Mouse (Mus musculus) yolk sac, embryonic 10.5 days (tissue): ENCODE results near the gene Maneal.

Experiments
- DNase-seq: peaks from one replicate; pipeline ENCODE4 v3.0.0-alpha.2; 2017; ENCODE audit warnings: low spot score

Maneal gene

GRCm38 (mm10) chr4:124861283-124862188, at the start of gene Maneal:
TSS of gene Maneal (minus strand) at chr4:124862171.
- no peak for DNase-seq

DNA sequence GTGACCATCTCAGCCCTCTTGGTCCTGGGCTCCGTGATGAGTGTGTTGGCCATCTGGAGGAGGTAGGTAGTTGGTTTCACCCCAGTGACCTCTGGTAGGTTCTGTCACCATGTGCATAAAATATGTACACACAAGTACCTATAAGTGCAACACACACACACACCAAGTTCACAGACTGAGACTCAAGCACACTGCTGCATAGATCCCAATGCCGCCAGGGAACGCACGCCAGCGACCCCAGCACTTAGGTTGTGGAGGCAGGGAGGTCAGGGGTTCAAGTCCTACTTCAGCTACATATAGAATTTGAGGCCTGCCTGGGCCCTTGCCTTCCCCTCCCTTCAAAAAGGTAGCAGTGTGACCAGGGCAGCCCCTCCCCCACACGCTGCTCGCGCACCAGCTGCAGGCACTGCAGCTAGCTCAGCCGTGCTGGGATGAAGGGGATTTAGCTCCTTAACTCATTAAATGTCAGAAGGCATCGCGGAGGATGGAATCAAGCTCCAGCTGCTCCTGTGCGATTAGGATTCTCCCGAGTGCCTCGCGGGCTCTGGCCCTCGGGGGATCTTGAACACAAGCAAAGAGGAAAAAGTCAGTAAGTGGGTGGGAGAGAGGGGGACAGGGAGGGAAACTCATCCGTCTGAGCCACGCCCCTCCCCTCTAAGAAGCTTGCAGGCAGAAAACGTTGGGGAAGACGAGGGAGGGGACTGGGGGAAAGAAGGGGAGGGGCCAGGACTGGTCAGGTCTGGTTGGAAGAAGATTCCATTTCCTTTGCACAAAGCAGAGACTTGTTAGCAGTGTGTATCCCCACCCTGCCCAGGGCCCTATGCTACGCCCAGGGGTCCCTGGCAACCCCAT, 44.2 kb upstream of the Maneal start:
- peak; percentile 40 for DNase-seq

GRCm38 (mm10) chr4:124905417-124905816, 43.4 kb upstream of the Maneal start:
- no peak for DNase-seq

- no peak for DNase-seq
These were observed 37.9 kb upstream of the Maneal start for GRCm38 (mm10) chr4:124899906-124900305.

GRCm38 (mm10) chr4:124898428-124898827, 36.5 kb upstream of the Maneal start:
- no peak for DNase-seq

DNA sequence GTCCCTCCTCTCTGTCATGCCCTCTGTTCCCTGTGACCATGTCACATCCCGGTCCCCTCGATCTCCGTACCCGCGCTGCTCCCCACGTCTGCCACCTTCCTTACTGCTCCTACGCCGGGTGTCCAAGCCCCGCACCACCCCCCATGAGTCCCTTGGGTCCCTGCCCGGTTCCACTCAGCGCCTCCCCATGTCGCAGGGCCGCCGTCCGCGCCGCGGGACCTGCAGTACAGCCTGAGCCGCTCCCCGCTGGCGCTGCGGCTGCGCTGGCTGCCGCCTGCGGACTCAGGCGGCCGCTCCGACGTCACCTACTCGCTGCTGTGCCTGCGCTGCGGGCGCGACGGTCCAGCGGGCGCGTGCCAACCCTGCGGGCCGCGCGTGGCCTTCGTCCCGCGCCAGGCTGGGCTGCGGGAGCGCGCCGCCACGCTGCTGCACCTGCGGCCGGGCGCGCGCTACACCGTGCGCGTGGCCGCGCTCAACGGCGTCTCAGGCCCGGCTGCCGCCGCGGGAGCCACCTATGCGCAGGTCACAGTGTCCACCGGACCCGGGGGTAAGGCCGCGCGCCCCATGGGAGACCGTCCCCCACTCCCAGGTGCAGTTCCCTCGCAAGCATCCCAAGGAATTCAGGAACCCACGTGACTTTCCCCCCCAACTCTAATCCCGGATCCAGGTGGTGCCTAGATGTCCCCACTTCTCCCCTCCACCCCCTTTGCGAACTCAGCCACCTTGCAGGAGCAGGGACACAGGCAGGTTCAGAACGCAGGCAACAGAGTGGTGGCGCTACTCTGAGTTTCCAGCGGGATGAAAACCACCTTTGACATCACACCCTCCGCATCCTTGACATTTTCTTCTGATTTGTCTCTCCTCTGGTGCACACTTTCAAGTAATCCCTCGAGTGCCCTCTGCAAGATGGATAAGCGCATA, 32.8 kb upstream of the Maneal start:
- DNase-seq: no peak

GRCm38 (mm10) chr4:124893769-124894168, 31.8 kb upstream of the Maneal start:
- DNase-seq: no peak

- no peak for DNase-seq
These were observed 28.9 kb upstream of the Maneal start for GRCm38 (mm10) chr4:124890831-124891230.

- no peak for DNase-seq
These were observed 28.0 kb upstream of the Maneal start for GRCm38 (mm10) chr4:124889935-124890334.

DNA sequence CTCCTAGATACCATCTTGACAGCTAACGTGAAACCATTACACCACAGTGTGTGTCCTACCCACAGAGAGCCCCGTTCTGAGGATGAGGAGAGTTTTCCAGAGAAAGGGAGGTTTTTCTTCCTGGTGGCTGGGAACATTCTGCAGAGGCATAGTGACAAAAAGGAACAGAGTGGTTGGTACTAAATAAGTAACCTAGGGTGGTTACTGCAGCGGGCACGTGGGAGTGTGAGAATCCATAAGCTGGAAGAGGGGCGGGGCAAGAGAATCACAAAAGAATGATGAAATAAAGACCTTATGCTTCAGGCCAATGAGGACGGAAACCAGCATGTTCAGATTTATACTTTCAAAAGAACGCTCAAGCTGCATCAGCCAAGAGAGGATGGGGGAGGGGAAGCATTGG, 26.7 kb upstream of the Maneal start:
- no peak for DNase-seq

GRCm38 (mm10) chr4:124882151-124882729, 20.3 kb upstream of the Maneal start:
- DNase-seq: peak; percentile 40

- peak; percentile 51 for DNase-seq
These were observed 19.5 kb upstream of the Maneal start for GRCm38 (mm10) chr4:124881341-124881908.

GRCm38 (mm10) chr4:124880599-124880998, 18.6 kb upstream of the Maneal start, which contains the start of gene Epha10:
TSS of gene Epha10 (plus strand) at chr4:124880899.
- DNase-seq: no peak

DNA sequence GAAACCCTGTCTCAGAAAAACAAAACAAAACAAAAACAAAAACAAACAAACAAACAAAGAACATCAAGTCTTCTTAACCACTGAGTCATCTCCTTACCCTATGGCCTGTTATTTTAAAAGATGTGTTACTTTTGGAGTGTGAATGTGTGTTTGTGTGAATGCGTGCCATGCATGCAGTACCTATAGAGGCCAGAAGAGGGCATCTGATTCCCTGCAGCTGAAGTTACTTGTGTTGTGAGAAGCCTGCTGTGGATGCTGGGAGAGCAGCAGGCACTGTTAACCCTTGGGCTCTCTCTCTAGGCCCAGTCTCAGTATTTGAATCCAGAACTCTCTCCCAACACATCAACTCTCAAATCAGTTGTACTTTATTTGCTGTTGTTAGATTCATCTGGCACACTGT, 10.7 kb upstream of the Maneal start:
- no peak for DNase-seq

DNA sequence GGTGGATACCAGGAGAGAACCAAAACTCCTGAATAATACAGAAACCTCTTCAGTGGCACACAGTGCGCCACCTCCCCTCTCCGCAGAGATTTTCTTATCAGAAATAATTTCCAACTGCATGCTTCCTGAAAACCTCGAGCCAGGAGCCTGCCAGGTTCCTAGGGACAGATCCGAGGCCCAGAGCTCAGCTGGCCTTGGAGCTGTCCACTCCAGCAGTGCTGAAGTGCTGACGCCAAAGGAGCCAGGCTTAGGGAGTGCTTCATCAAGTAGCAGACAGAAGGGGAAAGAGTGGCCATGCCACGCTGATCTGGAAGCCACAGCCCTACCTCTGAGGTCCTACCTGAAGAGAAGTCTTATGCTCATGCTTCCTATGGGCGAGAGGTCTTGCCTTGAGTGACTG, 1.5 kb downstream of the Maneal start:
- DNase-seq: peak; percentile 69

DNA sequence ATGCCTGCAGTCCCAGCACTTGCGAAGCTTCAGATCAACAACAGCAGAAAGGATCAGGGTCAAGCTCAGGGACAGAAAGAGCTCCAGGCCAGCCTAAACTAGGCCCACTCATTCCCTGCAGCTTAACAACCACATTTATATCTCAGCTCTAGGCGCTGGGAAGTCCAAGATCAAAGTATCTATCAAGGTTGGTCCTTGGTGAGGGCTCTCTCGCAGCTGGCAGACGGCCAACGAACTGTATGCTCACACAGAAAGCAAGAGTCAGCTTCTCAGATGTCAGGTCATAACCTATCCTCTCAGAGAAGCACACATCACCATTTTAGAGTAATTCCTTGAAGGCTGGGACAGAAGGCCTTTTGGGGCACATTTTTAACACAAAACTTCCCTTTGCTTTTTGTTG, 3.6 kb downstream of the Maneal start:
- no peak for DNase-seq

DNA sequence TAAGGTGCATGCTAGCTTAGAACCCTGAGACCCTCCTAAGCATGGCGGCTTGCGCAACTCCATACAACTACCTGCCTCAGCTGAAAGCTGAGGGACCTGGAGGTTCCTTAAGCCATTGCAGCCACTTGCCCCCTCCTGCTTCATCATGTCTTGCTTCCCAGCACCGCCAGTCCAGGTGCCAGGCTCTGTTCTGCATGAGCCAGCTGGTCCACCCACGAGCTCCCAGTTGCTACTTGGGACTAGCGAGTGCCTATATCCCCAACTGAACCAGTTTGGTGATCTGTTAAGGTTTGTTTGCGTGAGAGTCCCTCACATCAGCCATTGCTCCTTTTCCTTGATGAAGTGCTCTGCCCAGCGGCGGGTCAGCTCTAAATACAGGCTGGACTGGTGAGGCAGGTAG, 5.7 kb downstream of the Maneal start:
- no peak for DNase-seq

- peak; percentile 82 for DNase-seq
These were observed 10.9 kb downstream of the Maneal start, which contains the start of gene 1110065P20Rik for GRCm38 (mm10) chr4:124850933-124851658. TSS of gene 1110065P20Rik (minus strand) at chr4:124851196.

DNA sequence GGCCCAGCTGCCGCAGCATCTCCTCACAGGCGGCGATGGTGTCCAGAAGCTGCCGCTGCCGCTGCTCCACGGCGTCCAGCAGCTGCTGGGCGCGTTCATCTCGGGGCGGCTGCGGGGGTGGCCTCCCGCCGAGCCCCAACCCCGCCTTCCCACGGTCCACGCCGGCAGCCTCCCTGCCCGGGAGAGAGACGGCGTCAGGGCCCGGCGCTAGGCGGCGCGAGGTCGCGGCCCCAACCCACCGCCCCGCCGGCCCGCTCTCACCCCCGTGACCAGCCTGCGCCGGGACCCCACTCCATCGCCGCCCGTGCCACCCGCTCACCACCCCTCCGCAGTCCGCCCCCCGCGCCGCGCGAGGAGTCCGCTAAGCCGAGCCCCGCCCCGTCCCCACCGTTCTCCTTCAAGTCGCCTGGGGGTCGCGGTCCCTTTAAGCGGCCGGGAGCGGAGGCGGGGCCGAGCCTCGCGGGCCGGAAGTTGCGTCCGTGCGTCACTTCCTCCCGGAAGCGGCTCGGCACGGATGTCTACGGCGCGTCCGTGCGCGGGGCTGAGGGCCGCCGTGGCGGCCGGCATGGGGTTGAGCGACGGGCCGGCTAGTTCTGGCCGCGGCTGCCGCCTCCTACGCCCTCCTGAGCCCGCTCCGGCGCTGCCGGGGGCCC, 11.6 kb downstream of the Maneal start, which contains the start of gene Yrdc:
Gene Yrdc, plus strand, starts transcription at position 419 of the 653 bp plus-strand sequence.
- peak; percentile 93 for DNase-seq
